Mouse (Mus musculus): ENCODE measurements around the gene Sh2d5.

Sh2d5 gene

DNA sequence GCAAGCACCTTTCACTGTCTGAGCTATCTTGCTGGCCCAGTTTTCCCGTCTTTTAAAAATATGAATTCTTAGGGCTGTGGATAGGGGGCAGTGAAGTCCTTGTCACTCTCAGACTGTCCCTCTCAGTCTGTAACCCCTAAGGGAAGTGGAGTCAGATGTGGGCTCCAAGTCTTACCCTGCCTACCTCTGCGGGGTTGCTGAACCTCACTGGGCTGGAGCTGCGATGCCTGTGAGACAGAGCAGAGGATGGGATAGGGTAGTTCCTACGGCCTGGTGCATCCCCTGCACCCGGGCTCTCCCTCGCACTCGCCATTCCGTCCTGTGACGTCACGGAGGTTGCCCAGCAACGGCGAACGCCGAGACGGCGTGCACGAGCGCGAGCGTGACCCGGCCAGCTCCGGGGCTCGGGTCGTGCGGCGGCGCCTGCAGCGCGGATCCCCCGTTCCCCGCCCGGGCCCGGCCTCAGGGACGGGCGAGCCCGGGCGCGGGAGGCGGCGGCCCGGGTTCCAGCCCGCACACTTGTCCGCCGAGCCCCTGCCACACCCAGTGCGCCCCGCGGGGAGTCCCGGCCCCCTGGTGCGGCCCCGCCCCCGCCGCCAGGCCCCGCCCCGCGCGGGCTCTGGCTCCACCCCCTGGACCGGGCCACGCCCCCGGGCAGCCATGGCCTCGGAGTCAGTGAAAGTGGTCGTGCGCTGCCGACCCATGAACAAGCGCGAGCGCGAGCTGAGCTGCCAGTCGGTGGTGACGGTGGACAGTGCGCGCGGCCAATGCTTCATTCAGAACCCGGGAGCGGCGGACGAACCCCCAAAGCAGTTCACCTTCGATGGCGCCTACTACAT, 11.9 kb downstream of the Sh2d5 start:
- DNase-seq = peak; percentile 84

DNA sequence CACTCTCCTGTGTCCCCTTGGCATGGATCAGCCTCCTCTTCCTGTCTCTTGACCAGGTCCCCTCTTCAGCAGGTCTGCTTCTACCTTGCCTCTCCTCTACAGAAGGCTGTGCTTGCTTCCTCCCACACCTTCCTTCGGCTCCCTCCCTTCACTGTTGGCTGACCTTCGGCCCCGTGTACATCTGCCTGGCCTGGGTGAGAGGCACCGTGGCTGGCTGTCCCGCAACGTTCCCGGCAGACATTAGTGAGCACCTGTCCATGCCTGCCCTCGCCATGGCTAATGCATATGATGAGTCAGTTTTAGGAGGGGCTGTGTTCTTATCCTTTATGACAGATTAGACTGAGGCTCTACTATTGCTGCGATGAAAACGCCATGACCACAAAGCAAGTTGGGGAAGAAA, 17.7 kb downstream of the Sh2d5 start:
- no peak for DNase-seq

DNA sequence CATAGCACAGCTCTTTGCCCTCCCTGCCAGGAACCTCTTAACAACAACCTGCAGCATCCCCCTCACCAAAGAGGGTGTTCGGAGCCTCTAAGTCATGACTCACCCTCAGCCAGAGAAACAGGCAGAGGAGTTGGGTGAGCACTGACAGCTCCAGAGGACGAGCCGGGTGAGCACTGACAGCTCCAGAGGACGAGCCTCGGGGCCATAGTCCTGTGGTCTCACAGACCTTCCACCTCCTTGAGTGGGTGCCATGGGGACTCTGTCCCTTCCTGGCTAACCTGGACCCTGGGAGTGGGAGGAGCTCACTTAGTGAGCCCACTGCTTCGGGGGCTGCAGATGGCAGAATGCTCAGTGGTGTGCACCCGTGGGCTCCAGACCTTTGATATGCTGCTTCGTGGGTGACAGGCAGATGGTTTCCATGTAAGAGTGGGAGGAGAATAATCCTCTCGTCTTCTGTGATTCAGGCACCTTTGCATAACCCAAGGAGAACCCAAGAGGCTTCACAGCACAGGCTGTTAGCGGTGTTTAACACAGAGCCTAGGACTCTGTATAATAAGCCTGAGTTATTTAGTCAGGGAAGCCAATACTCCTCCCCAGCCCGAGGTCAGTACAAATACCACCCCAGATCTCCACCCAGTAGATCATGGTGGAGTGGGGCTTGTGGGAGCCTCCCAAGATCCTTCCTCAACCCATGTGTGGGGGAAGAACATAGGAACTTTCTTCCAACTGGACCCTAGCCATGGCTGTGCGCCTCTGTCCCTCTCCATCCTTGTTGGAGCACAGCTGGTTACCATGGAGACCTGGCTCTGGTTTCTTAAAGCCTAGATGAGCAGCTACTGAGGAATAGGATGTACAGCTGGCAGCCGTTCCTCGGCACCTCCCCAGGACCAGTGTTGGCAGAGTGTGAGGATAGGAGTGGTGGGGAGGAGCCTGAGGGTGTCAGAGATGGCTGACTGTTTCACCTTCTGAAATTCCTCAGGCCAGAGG, 22.1 kb downstream of the Sh2d5 start:
- DNase-seq = no peak

DNA sequence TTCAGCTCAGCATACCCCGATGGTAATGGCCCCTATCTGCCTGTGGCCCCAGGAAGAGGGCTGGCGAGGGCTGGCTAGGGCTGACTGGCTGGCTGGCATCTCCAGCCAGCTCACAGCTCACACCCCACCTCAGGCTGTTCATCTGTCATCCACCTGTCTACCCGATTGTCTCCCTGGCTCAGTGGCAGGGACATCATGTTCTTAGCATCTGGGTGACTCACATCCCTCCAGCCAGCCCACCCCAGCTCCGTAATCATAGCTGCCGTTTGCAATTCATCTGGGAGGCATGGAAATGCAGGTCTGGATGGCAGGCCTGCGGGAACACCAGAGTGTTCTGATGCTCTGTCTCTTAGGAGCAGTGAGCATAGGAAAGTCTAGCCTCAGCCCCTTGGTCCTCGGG, 28.1 kb downstream of the Sh2d5 start:
- DNase-seq = no peak

DNA sequence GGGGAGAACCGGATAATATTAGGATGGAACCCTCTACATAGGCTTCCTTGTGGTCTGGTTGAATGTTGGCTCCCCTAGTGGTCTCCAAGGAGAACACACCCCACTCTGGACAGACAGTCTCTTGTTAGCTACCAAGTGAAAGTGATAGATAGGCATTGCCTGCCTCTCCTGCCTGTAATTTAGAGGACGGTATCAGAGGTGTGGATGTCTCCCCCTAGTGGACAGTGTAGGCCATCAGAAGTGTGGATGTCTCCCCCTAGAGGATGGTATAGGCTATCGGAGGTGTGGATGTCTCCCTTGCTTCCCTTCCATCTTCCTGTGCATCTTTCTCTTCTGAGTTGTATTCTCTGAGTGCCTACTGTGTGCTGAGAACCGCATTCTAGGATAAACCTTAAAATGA, 32.6 kb downstream of the Sh2d5 start:
- DNase-seq = peak; percentile 67 to 69

DNA sequence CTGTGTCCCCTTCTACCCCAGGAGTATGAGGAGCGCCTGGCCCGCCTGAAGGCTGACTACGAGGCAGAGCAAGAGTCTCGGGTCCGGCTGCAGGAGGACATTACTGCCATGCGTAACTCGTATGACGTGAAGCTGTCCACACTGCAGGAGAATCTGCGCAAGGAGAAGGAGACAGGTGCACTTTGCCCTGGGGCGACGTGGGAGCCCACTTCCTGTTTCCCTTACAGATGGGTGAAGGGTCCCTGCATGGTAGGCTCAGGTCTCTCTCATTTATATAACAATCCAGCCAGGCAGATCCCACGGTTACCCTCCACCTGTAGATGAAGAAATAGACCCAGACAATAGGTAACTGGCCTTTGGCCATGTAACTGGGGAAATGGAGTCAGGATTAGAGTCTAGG, 36.2 kb downstream of the Sh2d5 start:
- DNase-seq = peak; percentile 19 to 37

DNA sequence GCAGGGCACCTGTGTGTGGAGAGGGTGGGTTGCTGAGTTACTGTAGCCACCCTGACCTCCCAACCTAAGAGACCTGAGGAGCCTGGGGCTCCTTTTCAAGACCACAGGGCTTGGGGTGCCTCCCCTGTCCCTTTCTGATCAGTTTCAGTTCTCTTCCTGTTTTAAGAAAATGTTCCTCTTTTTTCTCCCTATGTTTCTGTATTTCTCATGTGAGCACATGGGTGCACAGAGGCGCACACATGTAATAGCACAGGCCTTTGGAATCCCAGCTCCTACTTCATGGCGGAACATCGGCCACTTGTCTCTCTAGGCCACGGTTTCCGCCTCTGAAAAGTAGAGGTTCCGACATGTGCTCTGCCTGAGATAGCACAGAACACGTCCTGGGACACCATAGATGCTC, 38.5 kb downstream of the Sh2d5 start:
- DNase-seq = no peak

DNA sequence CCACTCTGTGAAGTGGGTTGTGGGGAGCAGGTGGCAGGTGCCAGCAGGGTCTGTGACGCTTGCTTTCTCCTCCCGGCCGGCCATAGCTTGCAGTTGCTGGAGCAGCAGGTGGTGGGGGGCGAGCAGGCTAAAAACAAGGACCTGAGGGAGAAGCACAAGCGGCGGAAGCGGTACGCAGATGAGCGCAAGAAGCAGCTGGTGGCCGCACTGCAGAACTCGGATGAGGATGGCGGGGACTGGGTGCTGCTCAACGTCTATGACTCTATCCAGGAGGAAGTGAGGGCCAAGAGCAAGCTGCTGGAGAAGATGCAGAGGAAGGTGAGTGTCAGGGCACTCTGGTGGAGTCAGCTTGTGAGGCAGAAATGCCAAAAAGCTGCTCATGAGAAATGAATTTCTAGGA, 41.8 kb downstream of the Sh2d5 start:
- no peak for DNase-seq

DNA sequence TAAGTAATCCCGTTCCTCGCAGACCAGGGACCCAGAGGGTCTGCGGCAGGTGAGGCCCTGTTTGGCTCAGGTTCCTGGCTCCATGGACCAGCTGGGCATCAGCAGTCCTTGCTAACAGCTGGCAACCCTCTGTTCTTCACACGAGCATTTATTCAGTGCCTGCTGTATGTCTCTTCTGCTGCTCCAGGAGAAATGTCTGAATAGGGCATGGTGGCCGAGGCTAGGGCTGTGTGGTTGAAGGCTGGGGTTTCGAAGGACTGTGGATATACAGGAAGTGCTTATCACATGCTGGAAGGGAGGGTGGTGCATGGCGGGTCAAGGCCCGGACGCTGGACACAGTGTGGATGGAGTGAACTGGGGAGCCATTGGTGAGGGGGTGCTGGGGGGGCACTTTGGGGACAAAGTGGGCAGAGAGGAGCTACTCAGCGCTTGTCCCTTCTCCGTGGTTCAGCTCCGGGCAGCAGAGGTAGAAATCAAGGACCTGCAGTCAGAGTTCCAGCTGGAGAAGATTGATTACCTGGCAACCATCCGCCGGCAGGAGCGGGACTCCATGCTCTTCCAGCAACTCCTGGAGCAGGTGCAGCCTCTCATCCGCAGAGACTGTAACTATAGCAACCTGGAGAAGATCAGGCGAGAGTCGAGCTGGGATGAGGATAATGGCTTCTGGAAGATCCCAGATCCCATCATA, 43.2 kb downstream of the Sh2d5 start:
- no peak for DNase-seq

DNA sequence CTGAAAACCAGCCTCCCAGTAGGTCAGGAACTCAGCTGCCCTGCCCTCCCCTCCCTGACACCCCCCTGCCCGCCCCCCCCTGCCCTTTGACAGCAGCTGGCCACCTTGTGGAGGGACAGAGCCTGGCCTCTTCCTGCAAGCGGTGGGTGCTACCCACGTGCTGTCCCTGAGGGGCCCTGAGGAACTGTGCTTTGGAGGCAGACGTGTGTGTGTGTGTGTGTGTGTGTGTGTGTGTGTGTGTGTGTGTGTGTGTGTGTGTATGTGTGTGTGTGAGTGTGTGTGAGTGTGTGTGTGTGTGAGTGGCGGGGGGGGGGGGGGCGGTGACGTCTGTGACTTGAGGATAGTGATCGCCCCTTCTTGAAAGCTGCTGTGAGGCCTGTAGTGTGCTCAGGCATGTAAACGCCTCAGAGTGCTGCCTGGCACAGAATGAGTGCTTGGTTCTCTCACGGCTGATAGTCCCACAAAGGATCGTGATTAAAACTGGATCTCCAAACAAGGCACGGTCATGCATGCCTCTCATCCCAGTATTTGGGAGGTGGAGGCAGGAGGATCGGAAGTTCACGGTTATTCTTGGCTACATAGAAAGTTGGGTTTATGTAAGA, 43.8 kb downstream of the Sh2d5 start:
- DNase-seq = no peak

DNA sequence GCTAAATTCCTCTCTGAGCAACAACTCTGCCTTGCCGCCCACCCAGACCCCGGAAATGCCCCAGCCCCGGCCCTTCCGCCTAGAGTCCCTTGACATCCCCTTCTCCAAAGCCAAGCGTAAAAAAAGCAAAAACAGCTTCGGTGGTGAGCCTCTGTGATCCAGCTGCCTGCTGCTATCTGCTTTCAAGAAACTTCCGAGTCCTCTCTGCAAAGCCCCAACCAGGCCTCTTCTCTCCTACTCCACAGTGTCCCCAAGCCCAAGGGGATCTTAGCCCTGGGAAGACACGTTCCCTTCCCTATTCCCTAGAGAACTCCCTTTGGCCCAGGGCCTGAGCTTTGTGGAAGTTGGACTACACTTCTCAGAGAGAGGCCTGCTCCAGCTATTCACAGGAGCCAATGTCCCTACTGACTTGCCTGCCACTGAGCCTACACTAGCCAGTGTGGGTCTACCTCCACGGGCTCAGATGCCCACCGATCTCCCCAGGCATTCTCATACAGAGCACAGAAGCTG, 51.1 kb downstream of the Sh2d5 start:
- no peak for DNase-seq

DNA sequence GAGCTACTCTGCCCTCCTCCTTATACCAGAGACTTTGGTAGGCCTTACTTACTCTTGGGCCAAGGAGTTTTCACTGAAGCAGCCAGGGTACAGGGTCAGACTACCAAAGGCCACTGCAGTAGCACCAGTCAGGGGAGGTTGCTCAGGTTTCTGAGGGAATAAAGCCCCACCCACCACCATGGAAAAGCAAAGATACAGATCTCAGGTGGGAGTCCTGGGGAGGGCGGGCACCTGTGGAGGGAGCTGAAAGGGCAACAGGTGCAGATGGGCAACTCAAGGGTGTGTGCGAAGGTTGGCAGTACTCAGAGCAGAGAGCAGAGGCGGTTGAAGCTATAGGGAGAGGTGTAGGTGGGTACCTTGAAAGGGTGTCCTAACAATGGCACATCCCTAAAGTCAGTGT, 52.8 kb downstream of the Sh2d5 start:
- DNase-seq = no peak

DNA sequence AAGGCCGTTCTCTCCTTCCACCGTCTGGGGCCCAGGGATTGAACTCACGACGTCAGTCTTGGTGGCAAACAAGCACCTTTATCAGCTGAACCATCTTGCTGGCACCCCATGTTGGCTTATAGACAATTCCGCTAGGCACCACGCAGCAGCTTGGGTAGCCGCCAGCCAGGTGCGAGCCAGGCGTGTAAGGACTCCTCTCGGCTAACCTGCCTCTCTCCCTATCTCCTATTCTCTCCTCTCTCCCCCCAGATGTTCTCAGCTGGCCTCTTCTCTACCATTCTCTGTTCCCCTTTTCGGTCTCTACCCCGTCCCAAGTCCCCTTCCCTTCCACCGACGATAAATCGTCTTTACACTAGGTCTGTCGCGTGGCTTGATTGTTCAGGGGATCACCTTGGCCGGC, 53.5 kb downstream of the Sh2d5 start:
- DNase-seq = no peak

DNA sequence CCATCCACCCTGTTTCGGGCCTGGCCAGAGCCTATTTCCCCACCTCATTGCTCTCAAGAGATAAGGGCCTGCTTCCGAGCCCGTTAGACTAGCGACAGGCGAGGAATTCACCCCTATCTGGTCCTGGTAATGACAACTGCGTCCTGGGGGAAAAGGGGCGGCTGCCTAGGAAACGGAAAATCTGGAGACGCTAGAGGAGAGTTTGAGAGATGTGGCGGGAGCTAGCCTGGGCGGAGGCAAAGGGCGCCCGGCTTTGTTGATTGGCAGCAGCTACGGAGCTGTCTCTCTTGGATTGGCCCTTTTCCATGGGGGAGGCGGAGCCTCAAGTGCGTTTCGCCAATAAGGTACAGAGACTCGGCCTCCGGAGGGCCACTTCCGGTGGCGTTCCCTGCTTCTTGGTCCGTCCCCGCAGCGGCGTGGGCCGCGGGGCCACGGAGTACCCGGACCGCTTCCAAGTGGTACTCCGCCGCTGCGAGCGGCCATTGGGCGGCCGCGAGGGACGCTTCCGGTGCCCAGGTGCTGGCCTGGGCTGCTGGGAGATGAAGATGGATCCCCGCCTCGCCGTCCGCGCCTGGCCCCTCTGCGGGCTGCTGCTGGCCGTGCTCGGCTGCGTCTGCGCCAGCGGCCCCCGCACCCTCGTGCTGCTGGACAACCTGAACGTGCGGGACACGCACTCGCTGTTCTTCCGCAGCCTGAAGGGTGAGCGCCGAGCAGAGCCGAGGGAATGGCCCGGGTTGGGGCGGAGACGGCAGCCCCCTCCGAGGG, 54.3 kb downstream of the Sh2d5 start, which contains the start of gene Ddost:
Ddost (plus strand) TSS at position 391 of the 765 bp plus-strand sequence.
- peak; percentile 91 to 95 for DNase-seq

DNA sequence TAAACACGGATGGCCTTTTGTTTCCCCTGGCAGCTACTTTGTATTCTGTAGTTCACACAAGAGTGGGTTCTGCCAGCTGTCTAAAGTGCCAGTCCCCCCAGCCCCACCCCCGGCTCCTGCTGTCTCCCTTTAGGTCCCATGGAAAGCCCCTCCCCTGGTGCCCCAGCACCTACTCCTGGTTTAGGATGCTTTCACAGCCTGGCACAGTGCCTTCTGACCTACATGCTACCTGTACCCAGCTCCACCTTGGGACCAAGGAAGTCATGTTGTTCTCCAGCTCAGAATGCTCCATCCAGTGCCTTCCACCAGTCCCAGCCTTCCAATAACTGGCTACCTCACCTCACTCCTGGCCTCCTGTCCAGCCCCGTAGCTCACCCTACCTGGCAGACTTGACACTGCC, 56.8 kb downstream of the Sh2d5 start:
- DNase-seq = no peak

DNA sequence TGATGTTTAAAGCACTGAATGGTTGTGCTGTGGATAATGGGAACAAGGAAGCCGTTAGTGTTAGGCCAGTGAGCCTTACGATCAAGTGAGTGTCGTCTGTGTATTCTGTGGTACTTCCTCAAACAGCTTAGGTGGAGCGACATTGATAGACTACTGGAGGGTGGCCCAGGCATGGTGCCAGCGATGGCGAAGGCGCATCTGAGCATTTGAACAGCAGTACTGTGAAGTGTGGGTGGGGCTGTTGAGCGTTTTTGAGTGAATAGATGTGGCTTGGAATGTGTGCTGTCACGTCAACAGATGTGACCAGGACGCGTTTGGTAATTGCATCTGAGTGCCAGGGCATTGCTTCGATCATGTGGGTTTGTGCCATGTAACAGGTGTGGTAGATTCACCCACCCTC, 57.5 kb downstream of the Sh2d5 start:
- no peak for DNase-seq

DNA sequence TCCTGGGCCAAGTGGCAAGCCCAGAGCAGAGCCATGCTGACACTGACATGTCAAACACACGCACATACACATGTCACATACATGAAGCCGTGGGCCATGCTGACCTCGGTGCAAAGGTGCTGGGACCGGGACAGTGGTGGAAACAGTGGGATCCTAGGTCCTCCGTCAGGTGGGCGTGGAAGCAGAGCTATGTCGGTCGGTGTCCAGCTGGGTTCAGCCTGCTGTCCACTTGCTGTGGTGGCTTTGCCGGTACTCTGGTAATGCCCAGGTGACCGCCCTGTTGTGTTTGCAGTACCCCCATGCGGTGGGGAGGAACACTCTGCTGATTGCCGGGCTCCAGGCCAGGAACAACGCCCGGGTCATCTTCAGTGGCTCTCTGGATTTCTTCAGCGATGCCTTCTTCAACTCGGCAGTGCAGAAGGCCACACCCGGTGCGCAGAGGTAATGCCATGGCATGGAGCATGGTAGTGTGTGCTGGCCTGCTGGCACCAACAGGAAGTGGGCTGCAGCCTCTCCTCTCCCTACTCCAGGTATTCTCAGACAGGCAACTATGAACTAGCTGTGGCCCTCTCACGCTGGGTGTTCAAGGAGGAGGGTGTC, 60.2 kb downstream of the Sh2d5 start:
- no peak for DNase-seq
